Mouse (Mus musculus) bone marrow macrophage, adult 2 months (primary cell): ENCODE measurements around the gene Vav1.

ENCODE experiments used
- CTCF ChIP-seq: IDR thresholded peaks from 2 replicates; pipeline ENCODE4 v1.5.1; 2012; ENCODE audit warnings: low read depth, mild to moderate bottlenecking, low read length, moderate library complexity
- POLR2A ChIP-seq: IDR thresholded peaks from 2 replicates; pipeline ENCODE4 v1.6.1; 2012; ENCODE audit warnings: mild to moderate bottlenecking, low read depth, low read length, borderline replicate concordance

GRCm38 (mm10) chr17:57335673-57336303 lies 56.9 kb downstream of the Vav1 start:
- TF ChIP-seq CTCF (peak; percentile 90), POLR2A (no peak)
